Mouse (Mus musculus) testis, adult 2 months (tissue): ENCODE data around the gene Adgrd1. TPM values are rescaled to one million over a fixed set of nuclear protein-coding genes. Genes with fewer than 3 reads are reported as not detected.

Source experiments
- H3K27ac ChIP-seq: fragments of 200-500 bp; 2 replicates; pipeline ENCODE4 v1.5.1; 2012; ENCODE audit warnings: low read depth, low read length; ENCODE audit not compliant: control insufficient read depth, insufficient read depth
- H3K27me3 ChIP-seq: fragments of 200-500 bp; 2 replicates; pipeline ENCODE4 v1.6.1; 2012; ENCODE audit warnings: mild to moderate bottlenecking, low read length, moderate library complexity; ENCODE audit not compliant: control insufficient read depth, insufficient read depth
- H3K36me3 ChIP-seq: fragments of 200-500 bp; 2 replicates; pipeline ENCODE4 v1.6.1; 2012; ENCODE audit warnings: mild to moderate bottlenecking, low read length; ENCODE audit not compliant: control insufficient read depth, insufficient read depth
- H3K4me1 ChIP-seq: fragments of 200-500 bp; 2 replicates; pipeline ENCODE4 v1.6.1; 2012; ENCODE audit warnings: low read length; ENCODE audit not compliant: control insufficient read depth, insufficient read depth
- H3K4me3 ChIP-seq: fragments of 200-500 bp; 2 replicates; pipeline ENCODE4 v1.5.1; 2012; ENCODE audit warnings: low read depth, mild to moderate bottlenecking, low read length, moderate library complexity, mixed read lengths; ENCODE audit not compliant: control insufficient read depth
- CTCF ChIP-seq: fragments of 200-500 bp; IDR thresholded peaks from 2 replicates; pipeline ENCODE4 v1.5.1; 2012; ENCODE audit warnings: low read depth, mild to moderate bottlenecking, inconsistent platforms, low read length, moderate library complexity; ENCODE audit not compliant: control insufficient read depth, insufficient read depth, insufficient replicate concordance
- POLR2A ChIP-seq: fragments of 200-500 bp; IDR thresholded peaks from 2 replicates; pipeline ENCODE4 v1.6.1; 2012; ENCODE audit warnings: low read depth, mild to moderate bottlenecking, inconsistent platforms, low read length, moderate library complexity; ENCODE audit not compliant: control insufficient read depth
- polyA plus RNA-seq: library from polyadenylated mRNA; depleted of rRNA; stranded (reverse); fragments of >200 nt; gene quantifications from 2 replicates; pipeline ENCODE4 v1.2.3, GENCODE M21; 2012

Gene Adgrd1
- polyA plus RNA-seq, 1 experiment, result 1.3 TPM

DNA sequence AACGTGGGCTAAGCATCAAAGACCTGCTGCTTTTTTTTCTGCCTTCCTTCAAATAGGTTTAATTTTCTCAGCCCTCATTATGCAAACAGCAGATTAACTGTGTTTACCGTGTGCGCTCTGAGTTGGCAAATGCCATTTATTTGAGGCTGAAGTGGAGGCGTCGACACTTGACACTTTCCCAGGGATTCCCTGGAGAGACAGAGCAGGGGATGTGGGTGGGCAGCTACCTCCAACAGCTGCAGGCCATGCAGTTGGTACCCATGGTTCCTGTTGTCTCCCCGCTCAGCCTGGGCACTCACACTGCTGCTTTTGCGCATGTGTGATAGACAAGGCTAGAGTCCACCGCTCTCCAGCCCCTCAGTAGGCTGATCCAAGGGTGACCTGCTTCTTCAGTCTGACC is 86.0 kb downstream of the Adgrd1 start:
- Histone ChIP-seq H3K36me3 (no peaks in the 10 kb centered on the region), H3K27me3 (no peaks in the 10 kb centered on the region), H3K4me3 (no peak overlapping the region), H3K4me1 (no peaks in the 10 kb centered on the region), H3K27ac (no peak overlapping the region)
- TF ChIP-seq POLR2A, result no peak
- TF ChIP-seq CTCF, result no peak

DNA sequence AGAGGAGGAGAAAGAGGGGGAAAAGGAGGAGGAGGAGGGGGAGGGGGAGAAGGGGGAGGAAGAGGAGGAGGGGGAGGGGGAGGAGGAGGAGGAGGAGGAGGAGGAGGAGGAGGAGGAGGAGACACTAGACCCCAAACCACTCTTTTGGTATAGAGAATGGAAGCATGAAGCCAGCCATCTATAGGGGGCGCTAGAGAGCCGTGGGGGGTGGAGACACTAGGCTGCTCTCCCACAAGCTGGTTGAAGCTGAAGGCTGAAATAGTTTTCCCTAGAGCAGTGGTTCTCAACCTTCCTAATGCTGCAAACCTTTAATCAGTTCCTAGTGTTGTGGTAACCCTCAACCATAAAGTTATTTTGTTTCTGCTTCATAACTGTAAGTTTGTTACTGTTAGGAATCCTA is 89.7 kb downstream of the Adgrd1 start:
- H3K27ac ChIP-seq, result no peak overlapping the region
- peaks cover 5% of the 10 kb centered on the region for H3K4me1 ChIP-seq
- no peaks in the 10 kb centered on the region for H3K27me3 ChIP-seq
- TF ChIP-seq CTCF (peak; percentile 64; the same call in 1 of the 2 replicates), POLR2A (no peak)
- H3K4me3 ChIP-seq, result no peak overlapping the region
- H3K36me3 ChIP-seq, result no peaks in the 10 kb centered on the region

DNA sequence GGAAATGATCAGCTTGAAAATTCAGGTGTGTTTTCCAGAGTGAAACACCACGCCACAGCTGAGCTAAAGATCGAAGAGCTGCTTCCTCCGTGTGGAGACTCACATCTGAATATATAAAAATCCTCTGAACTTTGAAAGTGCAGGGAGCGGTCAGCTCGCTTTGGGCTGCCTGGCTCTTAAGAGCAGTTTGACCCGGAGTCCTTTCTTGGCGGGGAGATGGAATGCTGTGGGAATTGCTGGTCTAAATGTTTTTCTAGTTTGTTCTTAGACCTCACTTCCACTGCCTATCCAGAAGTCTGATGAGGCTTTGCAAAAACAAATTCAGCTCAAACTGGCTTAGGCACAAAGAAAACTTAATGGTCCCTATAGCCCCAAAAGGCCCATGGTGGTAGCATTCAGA is 90.4 kb downstream of the Adgrd1 start:
- Histone ChIP-seq H3K4me1 (peaks cover 5% of the 10 kb centered on the region), H3K4me3 (no peak overlapping the region), H3K27ac (no peak overlapping the region), H3K36me3 (no peaks in the 10 kb centered on the region), H3K27me3 (no peaks in the 10 kb centered on the region)
- TF ChIP-seq CTCF, result no peak
- no peak for TF ChIP-seq POLR2A

DNA sequence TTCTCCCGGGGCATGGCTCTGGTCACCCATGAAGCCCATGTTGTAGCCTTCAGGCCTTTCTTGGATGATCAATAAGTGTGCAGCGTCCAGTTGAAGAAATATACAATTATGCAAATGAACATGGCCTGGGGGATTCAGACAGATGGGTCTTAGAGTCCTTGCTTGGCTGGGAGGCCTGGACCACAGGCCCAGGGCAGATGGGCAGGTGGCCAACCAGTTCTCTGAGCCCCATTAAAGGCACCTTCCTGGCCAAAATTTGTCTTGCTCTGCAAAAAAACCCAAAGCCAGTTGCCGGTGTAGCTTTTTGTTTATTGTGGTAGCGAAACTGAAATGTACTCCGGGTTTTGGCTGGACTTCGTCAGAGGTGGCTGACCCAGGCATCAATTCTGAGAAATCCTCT is 92.5 kb downstream of the Adgrd1 start:
- TF ChIP-seq POLR2A, result no peak
- no peak for TF ChIP-seq CTCF
- no peaks in the 10 kb centered on the region for H3K27me3 ChIP-seq
- H3K4me3 ChIP-seq, result no peak overlapping the region
- H3K27ac ChIP-seq, result no peak overlapping the region
- H3K36me3 ChIP-seq, result no peaks in the 10 kb centered on the region
- peaks cover 5% of the 10 kb centered on the region for H3K4me1 ChIP-seq

DNA sequence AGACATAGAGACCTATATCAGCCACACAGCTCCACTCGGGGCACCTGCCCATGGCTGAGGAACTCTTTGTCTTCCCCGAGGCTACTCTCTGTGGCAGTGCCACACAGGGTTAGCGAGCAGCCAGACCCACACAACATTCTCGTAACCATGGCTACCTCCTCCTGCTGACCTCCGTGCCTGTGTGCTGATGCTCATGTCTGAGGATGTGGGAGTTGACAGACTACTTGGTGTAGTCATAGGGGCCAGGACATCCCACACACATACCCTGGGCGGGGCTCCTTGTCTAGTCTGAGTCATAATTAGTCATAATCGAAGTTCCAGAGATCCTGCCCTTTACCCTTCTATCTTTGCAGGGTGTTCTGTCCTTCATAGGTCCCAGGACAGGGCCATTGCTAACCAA is 93.5 kb downstream of the Adgrd1 start:
- no peak for TF ChIP-seq POLR2A
- Histone ChIP-seq H3K4me1 (peaks cover 5% of the 10 kb centered on the region), H3K4me3 (no peak overlapping the region), H3K36me3 (no peaks in the 10 kb centered on the region), H3K27ac (no peak overlapping the region; the same call in 1 of the 2 replicates), H3K27me3 (no peaks in the 10 kb centered on the region)

DNA sequence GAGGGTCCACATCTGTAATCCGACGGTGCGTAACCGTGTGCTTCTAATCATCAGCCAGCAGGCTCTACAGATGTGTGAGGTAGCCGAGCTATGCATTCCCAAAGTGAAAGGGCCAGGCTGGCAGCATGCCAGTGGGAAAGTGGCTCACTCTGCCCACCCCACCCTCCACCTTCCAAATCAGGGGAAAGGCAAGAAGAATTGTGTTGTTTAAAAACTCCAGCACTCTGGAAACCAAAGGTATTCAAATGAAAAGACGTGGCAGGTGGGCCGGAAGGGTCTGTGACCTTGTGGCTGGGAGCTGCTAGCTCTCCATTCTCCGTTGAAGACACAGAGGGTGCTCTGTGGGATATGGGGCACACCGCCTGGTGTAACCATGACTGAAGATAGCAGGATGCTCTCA is 100.0 kb downstream of the Adgrd1 start:
- Histone ChIP-seq H3K27me3 (no peaks in the 10 kb centered on the region), H3K4me3 (no peak overlapping the region), H3K36me3 (no peaks in the 10 kb centered on the region), H3K4me1 (no peaks in the 10 kb centered on the region; the same call in 1 of the 2 replicates), H3K27ac (no peak overlapping the region)
- TF ChIP-seq CTCF (no peak), POLR2A (no peak)

DNA sequence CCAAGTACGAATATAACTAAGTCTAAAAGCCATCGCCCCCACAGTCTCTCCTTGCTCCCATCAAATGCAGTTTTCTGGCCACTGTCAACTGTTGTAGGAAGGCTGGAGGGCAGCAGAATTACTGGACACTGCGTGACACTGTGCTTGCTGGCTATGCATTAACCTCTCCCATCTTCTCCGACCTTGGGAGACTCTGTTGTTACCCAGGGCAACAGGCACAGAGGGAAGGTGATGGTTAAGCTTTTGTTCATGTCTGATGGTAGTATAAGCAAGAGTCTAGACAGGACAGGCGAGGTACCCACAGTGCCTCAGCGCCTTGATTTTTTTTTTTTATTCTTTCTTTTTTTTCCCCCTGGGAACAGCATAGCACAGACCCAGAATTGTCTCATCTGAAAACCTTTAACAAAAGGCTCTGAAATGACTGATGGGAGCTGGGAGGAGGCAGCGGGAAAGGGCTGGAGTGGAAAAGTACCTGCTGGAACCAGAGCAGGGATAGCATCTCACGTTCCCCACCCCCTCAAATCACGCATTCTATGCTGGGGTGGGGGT is 100.5 kb downstream of the Adgrd1 start:
- H3K4me1 ChIP-seq, result no peaks in the 10 kb centered on the region; the same call in 1 of the 2 replicates
- H3K27ac ChIP-seq, result no peak overlapping the region
- no peak overlapping the region for H3K4me3 ChIP-seq
- no peaks in the 10 kb centered on the region for H3K27me3 ChIP-seq
- no peak for TF ChIP-seq POLR2A
- TF ChIP-seq CTCF, result no peak
- H3K36me3 ChIP-seq, result no peaks in the 10 kb centered on the region

DNA sequence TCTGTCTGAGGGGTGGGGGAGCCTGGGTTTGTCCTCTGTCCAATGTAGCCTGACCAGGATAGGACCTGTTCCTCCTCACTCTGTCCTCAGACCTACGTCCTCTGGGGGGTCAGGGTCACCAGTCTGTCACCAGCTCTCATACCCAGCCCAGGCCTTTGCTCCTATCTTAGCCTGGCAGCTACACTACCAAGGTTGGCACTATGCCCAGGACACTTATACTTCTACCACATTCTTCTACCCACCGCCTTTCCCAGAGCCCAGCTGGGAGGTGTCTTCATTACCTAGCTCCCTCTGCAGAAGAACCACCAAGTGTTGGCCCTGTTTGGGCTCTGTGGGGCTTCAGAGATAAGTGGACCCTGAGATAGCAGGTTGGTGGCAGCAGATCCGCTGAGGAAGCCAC is 103.6 kb downstream of the Adgrd1 start:
- Histone ChIP-seq H3K4me1 (no peaks in the 10 kb centered on the region; the same call in 1 of the 2 replicates), H3K27me3 (no peaks in the 10 kb centered on the region), H3K36me3 (no peaks in the 10 kb centered on the region), H3K27ac (no peak overlapping the region), H3K4me3 (no peak overlapping the region)
- TF ChIP-seq CTCF (no peak), POLR2A (no peak)
